ENCODE assay signal across 13 mouse cellular contexts in genomic region chr17:8342706-8343105, GRCm38 (mm10). TPM values are rescaled to one million over a fixed set of nuclear protein-coding genes. Genes with fewer than 3 reads are reported as not detected.
DNase-seq lines count a peak whose midpoint lies in the region; ATAC-seq lines count a peak whose summit lies in the region.
"Had no signal": no experiment of that assay in that cellular context is flagged by ENCODE, and none has a peak within 500 bp of the region (broad histone marks: within the 10 kb centered on the region; RNA-seq: fewer than 3 reads in every experiment).

No protein-coding gene starts in this region.

- peaks cover 25% of the 10 kb centered on the region for H3K4me1 ChIP-seq in forebrain, embryonic 12.5 days
- H3K4me1 ChIP-seq in forebrain, embryonic 10.5 days, result peaks cover 25% of the 10 kb centered on the region
- peaks cover 43% of the 10 kb centered on the region for H3K4me1 ChIP-seq in neural tube, embryonic 13.5 days (replicated peaks)
- H3K4me1 ChIP-seq in heart, embryonic 11.5 days (ENCODE audit: control insufficient read depth, insufficient read depth, low read length), result peaks cover 10% of the 10 kb centered on the region
- H3K4me1 ChIP-seq in limb, embryonic 10.5 days, result peaks cover 18% of the 10 kb centered on the region

- H3K9ac ChIP-seq in forebrain, embryonic 12.5 days, result no peak overlapping the region
- H3K9ac ChIP-seq in neural tube, embryonic 13.5 days, result 0 out of 2 replicates have a peak overlapping the region, but pooled peaks have one; percentile 38
- no peak overlapping the region for H3K9ac ChIP-seq in heart, embryonic 11.5 days (ENCODE audit: low read depth, low read length)

- DNase-seq in forebrain, embryonic 10.5 days (ENCODE audit: extremely low spot score, low spot score), result no peak
- no peak for DNase-seq in neural tube, embryonic 10.5 days (ENCODE audit: extremely low spot score, low spot score)
- DNase-seq in naive thymus-derived CD4-positive, alpha-beta T cell, adult 2 months (ENCODE audit: low read depth), result peak; percentile 38
- no peak for DNase-seq in limb, embryonic 10.5 days (ENCODE audit: low spot score)
- no peak for DNase-seq in gastrocnemius, postnatal 25 days
- DNase-seq: embryo, embryonic 11 days; lung, adult 2 months; retina, postnatal 1 day had no signal

- no peaks in the 10 kb centered on the region for H3K36me3 ChIP-seq in forebrain, embryonic 12.5 days (replicated peaks)
- H3K36me3 ChIP-seq in forebrain, embryonic 10.5 days (replicated peaks), result no peaks in the 10 kb centered on the region
- H3K36me3 ChIP-seq in neural tube, embryonic 13.5 days, result no peaks in the 10 kb centered on the region
- no peaks in the 10 kb centered on the region for H3K36me3 ChIP-seq in heart, embryonic 11.5 days (ENCODE audit: control insufficient read depth, insufficient read depth, low read length)
- H3K36me3 ChIP-seq in limb, embryonic 10.5 days, result no peaks in the 10 kb centered on the region

- ATAC-seq in forebrain, embryonic 12.5 days (ENCODE audit: low FRiP score), result no peak
- ATAC-seq in neural tube, embryonic 13.5 days (ENCODE audit: low read depth), result no peak
- no peak for ATAC-seq in heart, embryonic 11.5 days (replicated peaks; ENCODE audit: insufficient number of reproducible peaks, low FRiP score, low TSS enrichment)

- no peak overlapping the region for H3K27ac ChIP-seq in forebrain, embryonic 12.5 days
- H3K27ac ChIP-seq in forebrain, embryonic 10.5 days, result no peak overlapping the region
- no peak overlapping the region for H3K27ac ChIP-seq in neural tube, embryonic 13.5 days (replicated peaks)
- no peak overlapping the region for H3K27ac ChIP-seq in heart, embryonic 11.5 days (ENCODE audit: low read depth, low read length)
- H3K27ac ChIP-seq in limb, embryonic 10.5 days, result no peak overlapping the region

- 0 out of 2 replicates have a peak overlapping the region, but pooled peaks have one; percentile 99 for H3K4me2 ChIP-seq in forebrain, embryonic 12.5 days
- H3K4me2 ChIP-seq in neural tube, embryonic 13.5 days, result peak overlapping the region; percentile 98
- no peak overlapping the region for H3K4me2 ChIP-seq in heart, embryonic 11.5 days

- WGBS in forebrain, embryonic 12.5 days, result 44% methylated on average over 5 of the region's 5 CpGs
- WGBS in forebrain, embryonic 10.5 days, result 43% methylated on average over 5 of the region's 5 CpGs
- WGBS in neural tube, embryonic 13.5 days, result 55% methylated on average over 5 of the region's 5 CpGs
- 42% methylated on average over 5 of the region's 5 CpGs for WGBS in heart, embryonic 11.5 days (ENCODE audit: insufficient replicate concordance)
- WGBS in limb, embryonic 10.5 days, result 51% methylated on average over 5 of the region's 5 CpGs

- H3K4me3 ChIP-seq in forebrain, embryonic 12.5 days (replicated peaks), result no peak overlapping the region
- H3K4me3 ChIP-seq in forebrain, embryonic 10.5 days, result no peak overlapping the region
- no peak overlapping the region; the same call in 1 of the 2 replicates for H3K4me3 ChIP-seq in neural tube, embryonic 13.5 days
- no peak overlapping the region for H3K4me3 ChIP-seq in heart, embryonic 11.5 days (ENCODE audit: low read depth, low read length)
- no peak overlapping the region for H3K4me3 ChIP-seq in limb, embryonic 10.5 days

- no peaks in the 10 kb centered on the region for H3K9me3 ChIP-seq in forebrain, embryonic 12.5 days
- H3K9me3 ChIP-seq in forebrain, embryonic 10.5 days, result no peaks in the 10 kb centered on the region
- no peaks in the 10 kb centered on the region for H3K9me3 ChIP-seq in neural tube, embryonic 13.5 days
- no peaks in the 10 kb centered on the region for H3K9me3 ChIP-seq in heart, embryonic 11.5 days (replicated peaks; ENCODE audit: control insufficient read depth, low read length)
- no peaks in the 10 kb centered on the region for H3K9me3 ChIP-seq in limb, embryonic 10.5 days (replicated peaks)

- peaks cover 51% of the 10 kb centered on the region for H3K27me3 ChIP-seq in forebrain, embryonic 12.5 days
- H3K27me3 ChIP-seq in forebrain, embryonic 10.5 days (ENCODE audit: poor library complexity, severe bottlenecking), result peaks cover 66% of the 10 kb centered on the region
- peaks cover 33% of the 10 kb centered on the region for H3K27me3 ChIP-seq in neural tube, embryonic 13.5 days
- peaks cover 55% of the 10 kb centered on the region for H3K27me3 ChIP-seq in heart, embryonic 11.5 days (ENCODE audit: control insufficient read depth, insufficient read depth, low read length)
- H3K27me3 ChIP-seq in limb, embryonic 10.5 days (ENCODE audit: low read depth, poor library complexity, severe bottlenecking), result peaks cover 61% of the 10 kb centered on the region

RNA-seq across cellular contexts. Expression of gene Prr18, which starts 5.4 kb away (rescaled TPM):
- polyA plus RNA-seq in forebrain, embryonic 12.5 days (2016; fragmentation: Nextera tagmentation; extraction: Ambion mirVana), result 3.7 and 4.1 TPM in 2 replicates
- 0.19 and 0.30 TPM in 2 replicates for polyA plus RNA-seq in forebrain, embryonic 10.5 days (2016; fragmentation: Nextera tagmentation; extraction: Ambion mirVana)
- 9.8 TPM in 2 replicates for polyA plus RNA-seq in neural tube, embryonic 13.5 days (2015; fragmentation: Nextera tagmentation; extraction: Ambion mirVana)
- 0.39 TPM in 1 of 2 replicates, not detected in the other for polyA plus RNA-seq in heart, embryonic 11.5 days (2014; fragmentation: Nextera tagmentation; extraction: Ambion mirVana)
- polyA plus RNA-seq in limb, embryonic 10.5 days (2016; fragmentation: Nextera tagmentation; extraction: Ambion mirVana), result 0.29 and 0.31 TPM in 2 replicates
- total RNA-seq in gastrocnemius, postnatal 25 days (2021), result under 1 TPM; 0.08 to 0.10 TPM

RNA-seq across cellular contexts. Expression of gene T2, which starts 13.1 kb away (rescaled TPM):
- 0.44 and 0.55 TPM in 2 replicates for polyA plus RNA-seq in forebrain, embryonic 12.5 days (2016; fragmentation: Nextera tagmentation; extraction: Ambion mirVana)
- 0.35 and 0.66 TPM in 2 replicates for polyA plus RNA-seq in forebrain, embryonic 10.5 days (2016; fragmentation: Nextera tagmentation; extraction: Ambion mirVana)
- polyA plus RNA-seq in neural tube, embryonic 13.5 days (2015; fragmentation: Nextera tagmentation; extraction: Ambion mirVana), result 0.47 and 0.62 TPM in 2 replicates
- 0.73 and 0.79 TPM in 2 replicates for polyA plus RNA-seq in heart, embryonic 11.5 days (2014; fragmentation: Nextera tagmentation; extraction: Ambion mirVana)
- 0.75 and 1.1 TPM in 2 replicates for polyA plus RNA-seq in limb, embryonic 10.5 days (2016; fragmentation: Nextera tagmentation; extraction: Ambion mirVana)
- not detected for total RNA-seq in gastrocnemius, postnatal 25 days (2021)
- total RNA-seq: gastrocnemius, postnatal 4 days; MEL had no signal

RNA-seq across cellular contexts. Expression of gene Sft2d1, which starts 31.8 kb away (rescaled TPM):
- 86.3 and 87.8 TPM in 2 replicates for polyA plus RNA-seq in forebrain, embryonic 12.5 days (2016; fragmentation: Nextera tagmentation; extraction: Ambion mirVana)
- 58.6 and 62.9 TPM in 2 replicates for polyA plus RNA-seq in forebrain, embryonic 10.5 days (2016; fragmentation: Nextera tagmentation; extraction: Ambion mirVana)
- polyA plus RNA-seq in neural tube, embryonic 13.5 days (2015; fragmentation: Nextera tagmentation; extraction: Ambion mirVana), result 149 and 165 TPM in 2 replicates
- polyA plus RNA-seq in heart, embryonic 11.5 days (2014; fragmentation: Nextera tagmentation; extraction: Ambion mirVana), result 66.9 and 71.5 TPM in 2 replicates
- 57.0 and 57.7 TPM in 2 replicates for polyA plus RNA-seq in limb, embryonic 10.5 days (2016; fragmentation: Nextera tagmentation; extraction: Ambion mirVana)
- total RNA-seq in gastrocnemius, postnatal 25 days (2021), result 1 to 10 TPM; 6.8 to 8.0 TPM
